In genomic region chr8:106359650-106360338, GRCm38 (mm10) we compare ENCODE assay signal across 27 mouse cellular contexts.
"Had no signal": no experiment of that assay in that cellular context is flagged by ENCODE, and none has a peak within 500 bp of the region (broad histone marks: within the 10 kb centered on the region; RNA-seq: fewer than 3 reads in every experiment).

No protein-coding gene starts in this region.

- H3K4me2 ChIP-seq: heart, embryonic 11.5 days; heart, embryonic 13.5 days; heart, embryonic 15.5 days; hindbrain, embryonic 13.5 days; hindbrain, embryonic 15.5 days; kidney, embryonic 15.5 days; limb, embryonic 13.5 days; limb, embryonic 15.5 days; liver, embryonic 12.5 days had no signal

- H3K4me3 ChIP-seq: heart, adult 2 months; heart, embryonic 13.5 days; heart, embryonic 15.5 days; hindbrain, embryonic 13.5 days; hindbrain, embryonic 15.5 days; kidney, embryonic 15.5 days; limb, embryonic 13.5 days; limb, embryonic 15.5 days; liver, embryonic 12.5 days had no signal

- H3K9me3 ChIP-seq: heart, embryonic 13.5 days; heart, embryonic 15.5 days; hindbrain, embryonic 13.5 days; hindbrain, embryonic 15.5 days; kidney, embryonic 15.5 days; limb, embryonic 13.5 days; limb, embryonic 15.5 days; liver, embryonic 12.5 days had no signal

- DNase-seq: gastrocnemius, postnatal 14 days; gastrocnemius, postnatal 36 days; heart, adult 11 months; heart, adult 2 months; heart, postnatal 14 days; heart, postnatal 36 days; kidney, adult 11 months; kidney, adult 2 months; kidney, adult 9 months; kidney, postnatal 14 days; kidney, postnatal 36 days; layer of hippocampus, adult 9-11 months; layer of hippocampus, postnatal 36 days; left cerebral cortex, postnatal 4 days had no signal

- H3K27me3 ChIP-seq: heart, embryonic 13.5 days; heart, embryonic 15.5 days; hindbrain, embryonic 13.5 days; hindbrain, embryonic 15.5 days; kidney, embryonic 15.5 days; limb, embryonic 13.5 days; limb, embryonic 15.5 days had no signal

- H3K36me3 ChIP-seq: heart, embryonic 13.5 days; heart, embryonic 15.5 days; hindbrain, embryonic 13.5 days; hindbrain, embryonic 15.5 days; kidney, embryonic 15.5 days; limb, embryonic 13.5 days; limb, embryonic 15.5 days; liver, embryonic 12.5 days had no signal

- H3K9ac ChIP-seq: heart, embryonic 13.5 days; heart, embryonic 15.5 days; hindbrain, embryonic 13.5 days; hindbrain, embryonic 15.5 days; kidney, embryonic 15.5 days; limb, embryonic 13.5 days; limb, embryonic 15.5 days; liver, embryonic 12.5 days; liver, embryonic 14.5 days had no signal

- H3K27ac ChIP-seq: heart, adult 2 months; heart, embryonic 13.5 days; heart, embryonic 15.5 days; hindbrain, embryonic 13.5 days; hindbrain, embryonic 15.5 days; hindbrain, postnatal 0 days; kidney, embryonic 15.5 days; kidney, postnatal 0 days; limb, embryonic 13.5 days; limb, embryonic 15.5 days; liver, embryonic 12.5 days; liver, embryonic 14.5 days had no signal

- ATAC-seq: hindbrain, postnatal 0 days; intestine, embryonic 16.5 days; liver, embryonic 12.5 days had no signal

- H3K4me1 ChIP-seq: heart, embryonic 13.5 days; heart, embryonic 15.5 days; hindbrain, embryonic 13.5 days; hindbrain, embryonic 15.5 days; kidney, embryonic 15.5 days; limb, embryonic 13.5 days; limb, embryonic 15.5 days; liver, embryonic 12.5 days had no signal
